Mouse (Mus musculus) heart, embryonic 11.5 days (tissue): ENCODE results near the gene Gm20425. TPM values are rescaled to one million over a fixed set of nuclear protein-coding genes. Genes with fewer than 3 reads are reported as not detected.

Experiments used
- ATAC-seq: fragments of 200-750 bp; cut with Nextera tagmentation; replicated peaks from 2 replicates; pipeline ENCODE4 v1.8.0; 2017; ENCODE audit warnings: moderate library complexity; ENCODE audit not compliant: insufficient number of reproducible peaks, low FRiP score, low TSS enrichment
- H3K27ac ChIP-seq: fragments of 300-500 bp; sonication (generic); 2 replicates; pipeline ENCODE4 v1.5.1; 2014; ENCODE audit warnings: mild to moderate bottlenecking, low read depth, low read length
- H3K27me3 ChIP-seq: fragments of 300-500 bp; sonication (generic); 2 replicates; pipeline ENCODE4 v1.6.1; 2014; ENCODE audit warnings: mild to moderate bottlenecking, low read length, mixed read lengths; ENCODE audit not compliant: control insufficient read depth, insufficient read depth
- H3K36me3 ChIP-seq: fragments of 300-500 bp; sonication (generic); 2 replicates; pipeline ENCODE4 v1.6.1; 2014; ENCODE audit warnings: mild to moderate bottlenecking, low read length, moderate library complexity, mixed read lengths; ENCODE audit not compliant: control insufficient read depth, insufficient read depth
- H3K4me1 ChIP-seq: fragments of 300-500 bp; sonication (generic); 2 replicates; pipeline ENCODE4 v1.6.1; 2014; ENCODE audit warnings: low read length; ENCODE audit not compliant: control insufficient read depth, insufficient read depth
- H3K4me2 ChIP-seq: fragments of 300-500 bp; sonication (generic); 2 replicates; pipeline ENCODE4 v1.6.1; 2014; ENCODE audit warnings: mild to moderate bottlenecking, moderate library complexity
- H3K4me3 ChIP-seq: fragments of 300-500 bp; sonication (generic); 2 replicates; pipeline ENCODE4 v1.5.1; 2014; ENCODE audit warnings: low read depth, low read length
- H3K9ac ChIP-seq: fragments of 300-500 bp; sonication (generic); 2 replicates; pipeline ENCODE4 v1.6.1; 2014; ENCODE audit warnings: mild to moderate bottlenecking, low read depth, low read length, moderate library complexity
- H3K9me3 ChIP-seq: fragments of 300-500 bp; sonication (generic); replicated peaks from 2 replicates; pipeline ENCODE4 v1.6.1; 2016; ENCODE audit warnings: low read length; ENCODE audit not compliant: control insufficient read depth
- whole genome bisulfite sequencing: fragments of 180-500 bp; shearing (Covaris S2); extraction: QIAGEN DNeasy Blood & Tissue Kit; methylation state at CpG from one replicate; pipeline ENCODE4 v1.1.7; 2014; ENCODE audit not compliant: insufficient replicate concordance; 5-methylcytosine and 5-hydroxymethylcytosine counted together
- polyA plus RNA-seq: library from polyadenylated mRNA; unstranded; fragments of >200 nt; fragmentation: Nextera tagmentation; extraction: Ambion mirVana; gene quantifications from 2 replicates; pipeline ENCODE4 v1.2.1, GENCODE M21; 2014

Gm20425 gene
- polyA plus RNA-seq, 1 experiment from 2014 or later: 2.0 TPM

DNA sequence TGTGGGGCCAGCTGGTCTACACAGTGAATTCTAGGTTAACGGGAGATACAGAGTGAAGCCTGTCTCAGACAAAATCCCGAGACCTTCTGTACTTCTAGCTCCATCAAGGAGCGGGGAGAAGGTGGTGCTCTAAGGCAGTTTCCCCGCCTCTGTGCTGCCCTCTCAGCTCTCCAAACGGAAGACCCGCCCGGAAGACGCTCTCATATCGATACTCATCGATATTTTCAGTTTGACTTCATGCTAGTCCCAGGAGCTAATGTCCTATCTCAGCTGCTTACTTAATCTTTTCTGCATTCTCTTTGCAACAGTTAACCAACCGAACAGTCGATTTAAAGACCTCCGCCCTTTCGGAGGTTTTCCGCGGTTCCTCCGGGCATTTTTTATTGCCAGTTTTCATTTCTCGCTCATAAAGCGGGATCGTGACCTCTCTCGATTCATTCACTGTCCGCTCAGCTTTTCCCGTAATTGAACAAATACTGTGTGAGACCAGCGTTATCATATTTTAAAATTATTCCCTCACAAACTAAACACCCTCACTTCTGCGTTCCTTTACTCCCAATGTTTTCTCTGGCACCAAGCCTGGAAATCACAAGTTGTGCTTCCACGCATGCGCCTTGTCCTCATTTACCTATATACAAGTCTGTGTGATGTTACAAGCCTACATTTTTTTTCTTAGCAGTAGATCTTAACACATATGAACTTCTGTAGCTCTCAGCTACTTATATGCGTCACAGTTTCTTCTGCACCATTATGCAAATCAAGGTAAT, 17.3 kb downstream of the Gm20425 start:
- Histone ChIP-seq H3K36me3 (no peaks in the 10 kb centered on the region), H3K4me2 (peak overlapping the region; percentile 1; the same call in 1 of the 2 replicates), H3K4me1 (no peaks in the 10 kb centered on the region), H3K27ac (no peak overlapping the region), H3K9me3 (no peaks in the 10 kb centered on the region), H3K27me3 (no peaks in the 10 kb centered on the region), H3K9ac (no peak overlapping the region), H3K4me3 (no peak overlapping the region)
- no peak; the same call in 1 of the 2 replicates for ATAC-seq
- WGBS: 64% methylated on average over 28 of the region's 28 CpGs

DNA sequence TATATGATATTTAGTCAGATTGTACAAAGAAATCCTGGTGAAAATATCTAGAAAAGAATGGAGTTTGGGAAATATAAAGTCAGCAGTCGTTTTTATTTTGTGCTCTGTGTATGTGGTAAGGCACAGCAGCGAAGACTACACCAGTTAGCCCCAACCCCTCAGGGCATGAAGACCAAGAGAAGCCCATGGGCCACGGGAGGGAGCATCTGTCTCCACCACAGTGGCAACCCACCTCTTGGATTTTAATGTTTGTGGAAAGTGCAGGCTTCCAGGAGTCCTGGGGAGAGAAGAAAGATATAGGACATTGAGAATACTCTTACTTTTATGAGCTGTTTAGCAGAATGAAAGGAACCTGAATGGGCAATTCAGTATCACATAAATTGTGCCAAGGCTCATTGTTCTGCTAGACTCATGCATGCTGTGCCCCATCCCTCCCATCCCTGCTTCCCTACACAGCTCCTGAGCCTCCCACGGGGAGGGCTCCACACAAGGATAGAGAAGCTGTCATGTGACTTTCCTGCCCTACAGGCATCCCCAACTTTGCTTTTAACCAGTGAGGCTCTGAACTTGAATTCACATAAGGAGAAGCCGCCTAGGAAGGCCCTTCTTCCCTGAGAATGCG, 21.2 kb downstream of the Gm20425 start:
- WGBS: 51% methylated on average over 6 of the region's 6 CpGs
- Histone ChIP-seq H3K4me3 (no peak overlapping the region), H3K27ac (no peak overlapping the region), H3K9me3 (no peaks in the 10 kb centered on the region), H3K36me3 (no peaks in the 10 kb centered on the region), H3K4me1 (no peaks in the 10 kb centered on the region), H3K9ac (no peak overlapping the region), H3K4me2 (no peak overlapping the region), H3K27me3 (no peaks in the 10 kb centered on the region)
- no peak for ATAC-seq

DNA sequence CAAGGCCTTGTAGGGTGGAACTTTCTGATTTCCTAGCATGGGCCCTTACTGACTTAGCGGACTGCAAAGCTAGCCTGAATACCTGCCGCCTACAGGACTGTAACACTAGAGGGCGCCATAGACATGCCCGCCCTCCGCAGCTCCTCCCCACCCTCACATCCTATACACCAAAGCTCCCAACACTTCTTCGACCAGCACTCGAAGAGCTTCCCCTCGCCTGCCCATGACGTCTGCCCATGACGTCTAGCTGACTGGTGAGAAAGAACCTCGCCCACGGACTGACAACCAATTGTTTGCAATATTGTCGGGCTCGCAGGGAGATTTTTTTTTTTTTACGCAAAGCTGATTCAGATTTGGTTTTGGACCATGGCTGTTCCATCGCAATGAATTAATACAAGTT, 22.3 kb downstream of the Gm20425 start:
- H3K4me1 ChIP-seq: no peaks in the 10 kb centered on the region
- 10% methylated on average over 16 of the region's 16 CpGs for WGBS
- no peaks in the 10 kb centered on the region for H3K9me3 ChIP-seq
- H3K4me2 ChIP-seq: peak overlapping the region; percentile 58
- no peak overlapping the region for H3K27ac ChIP-seq
- no peaks in the 10 kb centered on the region for H3K27me3 ChIP-seq
- no peaks in the 10 kb centered on the region for H3K36me3 ChIP-seq
- no peak overlapping the region for H3K9ac ChIP-seq
- no peak overlapping the region for H3K4me3 ChIP-seq
- peak; percentile 71; the same call in 1 of the 2 replicates for ATAC-seq

DNA sequence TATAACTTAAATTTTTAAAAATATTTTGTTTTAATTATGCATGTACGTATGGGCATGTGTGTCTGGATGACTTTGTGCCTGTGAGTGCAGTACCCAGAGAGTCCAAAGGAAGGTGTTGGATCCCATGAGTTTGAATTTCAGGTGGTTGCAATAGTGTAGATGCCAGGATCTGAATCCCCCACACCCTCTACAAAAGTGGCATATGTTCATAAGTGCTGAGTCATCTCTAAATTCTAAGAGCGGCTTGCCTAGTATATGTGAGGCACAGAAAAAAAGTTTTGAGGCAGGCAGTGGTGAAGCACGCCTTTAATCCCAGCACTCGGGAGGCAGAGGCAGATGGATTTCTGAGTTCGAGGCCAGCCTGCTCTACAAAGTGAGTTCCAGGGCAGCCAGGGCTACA, 24.3 kb downstream of the Gm20425 start:
- H3K4me2 ChIP-seq: no peak overlapping the region
- H3K4me1 ChIP-seq: peaks cover 3% of the 10 kb centered on the region; the same call in 1 of the 2 replicates
- no peak for ATAC-seq
- 81% methylated on average over 5 of the region's 5 CpGs for WGBS
- H3K9ac ChIP-seq: no peak overlapping the region
- no peaks in the 10 kb centered on the region for H3K36me3 ChIP-seq
- no peaks in the 10 kb centered on the region for H3K9me3 ChIP-seq
- no peak overlapping the region for H3K4me3 ChIP-seq
- H3K27ac ChIP-seq: no peak overlapping the region
- H3K27me3 ChIP-seq: no peaks in the 10 kb centered on the region

DNA sequence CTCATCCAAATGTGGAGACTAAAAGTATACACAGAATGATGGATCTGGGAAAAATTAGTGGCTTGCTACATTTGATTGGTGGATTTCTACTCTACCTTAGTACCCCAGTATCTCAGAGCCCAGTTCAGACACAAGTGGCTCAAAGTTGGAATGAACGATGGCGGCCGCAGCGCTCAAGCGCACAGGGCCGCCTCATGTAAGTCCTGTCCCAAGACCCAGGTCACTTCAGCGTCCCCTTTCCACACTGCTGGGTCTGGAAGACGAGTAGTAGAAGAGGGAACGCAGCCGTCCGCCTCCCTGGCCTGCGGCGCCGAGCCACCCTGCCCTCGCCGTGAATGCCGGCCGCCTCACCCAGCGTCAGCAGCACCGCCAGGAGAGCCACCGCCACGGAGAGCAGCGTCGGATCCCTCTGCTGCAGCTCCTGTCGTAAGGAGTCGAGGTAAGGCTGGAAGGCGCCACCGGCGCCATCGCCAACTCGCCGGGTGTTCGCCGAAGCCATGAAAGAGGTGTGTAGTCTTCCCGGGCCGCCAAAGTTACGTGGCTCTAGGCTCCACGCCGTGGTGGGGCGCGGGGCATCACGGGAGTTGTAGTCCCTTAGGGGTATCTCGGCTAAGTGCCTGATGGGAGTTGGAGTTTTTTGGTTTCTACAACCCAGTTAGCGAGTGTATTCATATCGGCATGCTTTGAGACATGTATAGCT, 28.4 kb downstream of the Gm20425 start, which contains the start of gene Srprb:
TSS of gene Srprb (minus strand) at position 577 of the 700 bp plus-strand sequence.
- Histone ChIP-seq H3K27ac (peak within 1 kb of the TSS; percentile 89), H3K36me3 (peaks cover 13% of the 10 kb centered on the region), H3K27me3 (no peaks in the 10 kb centered on the region), H3K9ac (peak within 1 kb of the TSS; percentile 85), H3K9me3 (no peaks in the 10 kb centered on the region), H3K4me3 (peak within 1 kb of the TSS; percentile 93), H3K4me1 (peaks cover 3% of the 10 kb centered on the region; the same call in 1 of the 2 replicates), H3K4me2 (peak within 1 kb of the TSS; percentile 77)
- ATAC-seq: peak; percentile 98
- under 1% methylated on average over 45 of the region's 45 CpGs for WGBS

DNA sequence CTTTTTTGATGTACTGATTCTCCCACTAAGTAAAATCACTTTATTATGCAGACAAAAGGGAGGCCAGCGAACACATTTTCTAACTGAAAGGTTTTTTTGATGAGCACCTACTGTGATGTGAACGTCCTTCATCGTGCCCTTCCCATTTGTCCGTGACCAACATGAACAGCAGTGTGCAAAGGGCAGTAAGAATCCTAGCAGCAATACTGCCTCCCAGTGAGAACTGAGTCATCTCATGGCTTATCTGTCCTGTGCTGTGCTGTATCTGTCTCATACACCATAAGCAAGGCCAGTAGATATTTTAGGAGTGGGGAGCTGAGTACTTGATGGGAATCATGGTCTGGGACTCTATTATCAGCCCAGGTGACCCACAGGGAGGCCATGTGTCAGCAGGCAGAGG, 41.7 kb downstream of the Gm20425 start:
- Histone ChIP-seq H3K9me3 (no peaks in the 10 kb centered on the region), H3K27ac (no peak overlapping the region), H3K4me3 (no peak overlapping the region), H3K4me1 (no peaks in the 10 kb centered on the region), H3K36me3 (peaks cover 29% of the 10 kb centered on the region), H3K4me2 (no peak overlapping the region), H3K27me3 (no peaks in the 10 kb centered on the region), H3K9ac (no peak overlapping the region)
- WGBS: 88% methylated on average over 4 of the region's 4 CpGs
- no peak for ATAC-seq

DNA sequence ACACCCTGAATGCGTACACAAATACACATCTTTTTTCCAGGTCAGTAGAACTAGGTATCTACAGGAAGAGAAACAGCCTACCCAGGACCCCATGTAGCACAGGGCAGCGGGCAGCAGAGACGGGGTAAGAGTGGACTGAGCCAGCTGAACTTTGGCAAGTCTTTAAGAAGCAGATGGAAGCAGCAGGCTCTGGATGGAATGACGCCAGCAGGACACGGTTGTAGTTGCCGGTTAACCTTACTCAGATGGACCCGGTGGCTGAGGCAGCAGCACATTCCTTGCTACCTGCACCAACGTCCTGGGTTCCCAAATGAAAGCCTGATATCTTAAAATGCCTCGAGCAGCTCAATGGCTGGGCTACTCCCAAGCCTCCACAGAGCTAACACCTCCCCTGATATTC, 43.4 kb downstream of the Gm20425 start:
- Histone ChIP-seq H3K27ac (no peak overlapping the region), H3K4me3 (no peak overlapping the region), H3K27me3 (no peaks in the 10 kb centered on the region), H3K36me3 (peaks cover 22% of the 10 kb centered on the region), H3K4me1 (no peaks in the 10 kb centered on the region), H3K9ac (no peak overlapping the region), H3K4me2 (no peak overlapping the region), H3K9me3 (no peaks in the 10 kb centered on the region)
- 68% methylated on average over 9 of the region's 9 CpGs for whole genome bisulfite sequencing
- ATAC-seq: no peak

DNA sequence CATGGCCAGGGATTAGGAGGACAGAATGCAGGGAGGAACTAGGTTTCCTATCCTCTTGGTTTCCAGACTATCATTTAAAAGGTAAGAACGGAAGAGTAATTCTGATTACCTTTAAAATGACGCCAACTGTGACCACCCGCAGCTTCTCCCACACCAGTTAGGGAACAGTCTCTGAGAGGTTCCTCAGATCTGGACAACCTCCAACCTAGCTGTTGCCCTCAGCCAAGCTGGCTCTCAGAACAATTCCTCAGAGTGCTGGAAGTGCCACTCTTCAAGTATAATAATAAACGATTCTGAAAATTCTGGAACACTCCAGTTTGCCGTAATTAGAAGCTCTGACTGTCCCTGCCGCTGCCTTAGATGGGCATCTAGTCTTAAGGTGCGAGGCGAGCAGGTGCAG, 44.2 kb downstream of the Gm20425 start:
- 85% methylated on average over 8 of the region's 8 CpGs for WGBS
- no peak for ATAC-seq

More for the DNA sequence above, 44.2 kb downstream of the Gm20425 start:
- Histone ChIP-seq H3K27me3 (no peaks in the 10 kb centered on the region), H3K4me2 (no peak overlapping the region), H3K36me3 (peaks cover 18% of the 10 kb centered on the region), H3K4me3 (no peak overlapping the region), H3K9ac (no peak overlapping the region), H3K27ac (no peak overlapping the region), H3K9me3 (no peaks in the 10 kb centered on the region), H3K4me1 (no peaks in the 10 kb centered on the region)
